In the genomic region with DNA sequence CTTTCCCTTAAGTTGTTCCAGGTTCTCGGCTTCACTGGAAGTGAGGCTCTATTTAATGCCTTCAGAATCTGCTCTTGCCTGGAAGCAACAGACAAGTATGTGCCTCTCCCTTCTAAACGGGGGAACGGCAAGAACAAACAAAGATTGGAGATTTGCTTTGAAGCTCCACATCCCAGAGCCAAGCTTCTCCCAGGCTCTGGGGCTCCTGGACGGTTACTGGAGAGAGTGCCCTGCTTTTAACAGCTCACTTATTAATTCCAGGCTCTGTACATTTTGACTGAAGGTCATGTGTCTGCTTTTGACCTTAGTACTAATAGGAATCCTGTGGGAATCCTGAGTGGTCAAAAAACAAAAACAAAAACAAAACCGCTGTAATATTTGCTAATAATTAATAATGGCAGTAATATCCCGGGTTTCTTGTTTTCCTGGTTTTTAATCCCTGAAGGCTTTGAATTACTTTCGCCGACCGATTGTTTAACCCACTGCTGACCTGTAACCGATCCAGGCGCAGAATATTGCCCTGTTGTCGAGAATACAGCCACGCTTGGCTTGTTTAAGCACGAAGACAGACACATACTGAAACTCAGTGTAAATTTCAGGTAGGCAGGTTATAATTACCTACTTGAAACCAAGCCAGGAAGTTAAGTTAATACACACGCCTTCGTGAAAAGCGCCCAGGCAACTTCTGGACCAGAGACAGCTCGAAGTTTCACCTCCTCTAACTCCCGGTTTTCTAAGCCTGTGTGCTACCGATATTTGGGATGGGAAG, we compare ENCODE assay signal across 9 mouse cellular contexts. TPM values are rescaled to one million over a fixed set of nuclear protein-coding genes. Genes with fewer than 3 reads are reported as not detected.
DNase-seq lines count a peak whose midpoint lies in the region; ATAC-seq and TF ChIP-seq lines count a peak whose summit lies in the region.
"Had no signal": no experiment of that assay in that cellular context is flagged by ENCODE, and none has a peak within 500 bp of the region (broad histone marks: within the 10 kb centered on the region; RNA-seq: fewer than 3 reads in every experiment).

No protein-coding gene starts in this region.

- H3K4me1 ChIP-seq in brown adipose tissue, adult 24 weeks (ENCODE audit: control insufficient read depth, insufficient read depth, insufficient read length, low read length), result no peaks in the 10 kb centered on the region
- H3K4me1 ChIP-seq in embryonic facial prominence, embryonic 14.5 days (ENCODE audit: control insufficient read depth, insufficient read depth, low read length), result peaks cover 27% of the 10 kb centered on the region
- peaks cover 21% of the 10 kb centered on the region for H3K4me1 ChIP-seq in kidney, postnatal 0 days (replicated peaks; ENCODE audit: insufficient read depth, low read length)
- peaks cover 14% of the 10 kb centered on the region for H3K4me1 ChIP-seq in liver, embryonic 16.5 days (ENCODE audit: control insufficient read depth, low read depth, low read length)

- 25% methylated on average over 20 of the region's 20 CpGs for WGBS in embryonic facial prominence, embryonic 14.5 days
- 26% methylated on average over 20 of the region's 20 CpGs for WGBS in kidney, postnatal 0 days
- 64% methylated on average over 20 of the region's 20 CpGs for WGBS in liver, embryonic 16.5 days (ENCODE audit: insufficient replicate concordance)

- H3K4me2 ChIP-seq in embryonic facial prominence, embryonic 14.5 days (ENCODE audit: low read depth, low read length), result peak overlapping the region; percentile 30
- peak overlapping the region; percentile 28 for H3K4me2 ChIP-seq in kidney, postnatal 0 days (ENCODE audit: low read length)
- H3K4me2 ChIP-seq in liver, embryonic 16.5 days (ENCODE audit: low read depth, low read length), result no peak overlapping the region

- no peak overlapping the region for H3K4me3 ChIP-seq in brown adipose tissue, adult 24 weeks (ENCODE audit: insufficient read depth, low read depth, low read length)
- no peak overlapping the region for H3K4me3 ChIP-seq in embryonic facial prominence, embryonic 14.5 days (ENCODE audit: low read depth, low read length)
- H3K4me3 ChIP-seq in kidney, postnatal 0 days (replicated peaks; ENCODE audit: low read depth, low read length), result no peak overlapping the region
- no peak overlapping the region for H3K4me3 ChIP-seq in liver, embryonic 16.5 days (ENCODE audit: low read depth, low read length)

- peak; percentile 41; the same call in 1 of the 2 replicates for ATAC-seq in embryonic facial prominence, embryonic 14.5 days (ENCODE audit: low read depth)
- no peak for ATAC-seq in kidney, postnatal 0 days (replicated peaks; ENCODE audit: low FRiP score, low read depth)
- ATAC-seq in liver, embryonic 16.5 days (ENCODE audit: low read depth), result peak; percentile 50

- no peak for TF ChIP-seq CTCF in kidney, postnatal 0 days (IDR thresholded peaks at IDR 0.05; ENCODE audit: low read depth)

- no peaks in the 10 kb centered on the region for H3K27me3 ChIP-seq in embryonic facial prominence, embryonic 14.5 days (replicated peaks; ENCODE audit: control insufficient read depth, insufficient read depth, low read length)
- no peaks in the 10 kb centered on the region for H3K27me3 ChIP-seq in kidney, postnatal 0 days (ENCODE audit: insufficient read depth, low read length)
- no peaks in the 10 kb centered on the region for H3K27me3 ChIP-seq in liver, embryonic 16.5 days (ENCODE audit: control insufficient read depth, insufficient read depth, low read depth, low read length)

- H3K9ac ChIP-seq in embryonic facial prominence, embryonic 14.5 days (ENCODE audit: low read depth, low read length), result no peak overlapping the region
- H3K9ac ChIP-seq in kidney, postnatal 0 days (ENCODE audit: low read depth, low read length), result no peak overlapping the region
- no peak overlapping the region for H3K9ac ChIP-seq in liver, embryonic 16.5 days (ENCODE audit: low read depth, low read length)

- H3K36me3 ChIP-seq in embryonic facial prominence, embryonic 14.5 days (ENCODE audit: control insufficient read depth, insufficient read depth, low read length), result no peaks in the 10 kb centered on the region
- no peaks in the 10 kb centered on the region for H3K36me3 ChIP-seq in kidney, postnatal 0 days (ENCODE audit: insufficient read depth, low read length)
- H3K36me3 ChIP-seq in liver, embryonic 16.5 days (ENCODE audit: control insufficient read depth, insufficient read depth), result no peaks in the 10 kb centered on the region

- H3K27ac ChIP-seq in brown adipose tissue, adult 24 weeks (replicated peaks; ENCODE audit: low read depth, low read length), result peak overlapping the region; percentile 76
- peak overlapping the region; percentile 75 for H3K27ac ChIP-seq in embryonic facial prominence, embryonic 14.5 days (replicated peaks; ENCODE audit: low read depth, low read length)
- peak overlapping the region; percentile 90 for H3K27ac ChIP-seq in kidney, postnatal 0 days
- H3K27ac ChIP-seq in liver, embryonic 16.5 days (ENCODE audit: low read length), result peak overlapping the region; percentile 71

- no peaks in the 10 kb centered on the region for H3K9me3 ChIP-seq in embryonic facial prominence, embryonic 14.5 days (ENCODE audit: control insufficient read depth, low read length)
- H3K9me3 ChIP-seq in kidney, postnatal 0 days (replicated peaks; ENCODE audit: low read length), result no peaks in the 10 kb centered on the region
- H3K9me3 ChIP-seq in liver, embryonic 16.5 days (replicated peaks; ENCODE audit: control insufficient read depth, low read length), result no peaks in the 10 kb centered on the region

- peak; percentile 83 for DNase-seq in embryonic facial prominence, embryonic 14.5 days (ENCODE audit: low spot score)
- peak; percentile 55 for DNase-seq in kidney, postnatal 0 days (ENCODE audit: low spot score)
- no peak for DNase-seq in right cerebral cortex, postnatal 14 days
- DNase-seq in cerebellum, adult 18-20 months, result no peak
- no peak for DNase-seq in embryo, embryonic 11 days
- DNase-seq: layer of hippocampus, postnatal 36 days had no signal

RNA-seq across cellular contexts. Expression of a gene that starts 7.3 kb away (rescaled TPM):
- polyA plus RNA-seq in brown adipose tissue, adult 24 weeks (2012; ENCODE audit: insufficient read depth, insufficient read length, missing spikeins), result not detected in 2 replicates
- 2.2 TPM in 1 of 2 replicates, not detected in the other for polyA plus RNA-seq in embryonic facial prominence, embryonic 14.5 days (2014; fragmentation: Nextera tagmentation; extraction: Ambion mirVana)
- 0.22 TPM in 1 of 2 replicates, not detected in the other for polyA plus RNA-seq in kidney, postnatal 0 days (2015; fragmentation: Nextera tagmentation; extraction: Ambion mirVana)
- 0.53 and 1.1 TPM in 2 replicates for polyA plus RNA-seq in liver, embryonic 16.5 days (2015; fragmentation: Nextera tagmentation; extraction: Ambion mirVana)
- polyA plus RNA-seq: hindbrain, embryonic 11.5 days had no signal

Comparison
In these comparisons a context has a peak if more than half of its experiments do, and no peak if none do; other contexts are left out.
1. DNase-seq: peak in embryonic facial prominence, embryonic 14.5 days (single experiment) and kidney, postnatal 0 days (single experiment); none in right cerebral cortex, postnatal 14 days (single experiment), cerebellum, adult 18-20 months (0 of 2) and embryo, embryonic 11 days (single experiment).
2. Peak in every context shown above with its lines, with median percentiles within 50 percentile points of each other: H3K27ac ChIP-seq.